Mouse (Mus musculus): ENCODE measurements around the gene Trim58. TPM values are rescaled to one million over a fixed set of nuclear protein-coding genes. Genes with fewer than 3 reads are reported as not detected.

Gene Trim58
- polyA plus RNA-seq, 1 experiment from 2014 or later, result not detected

DNA sequence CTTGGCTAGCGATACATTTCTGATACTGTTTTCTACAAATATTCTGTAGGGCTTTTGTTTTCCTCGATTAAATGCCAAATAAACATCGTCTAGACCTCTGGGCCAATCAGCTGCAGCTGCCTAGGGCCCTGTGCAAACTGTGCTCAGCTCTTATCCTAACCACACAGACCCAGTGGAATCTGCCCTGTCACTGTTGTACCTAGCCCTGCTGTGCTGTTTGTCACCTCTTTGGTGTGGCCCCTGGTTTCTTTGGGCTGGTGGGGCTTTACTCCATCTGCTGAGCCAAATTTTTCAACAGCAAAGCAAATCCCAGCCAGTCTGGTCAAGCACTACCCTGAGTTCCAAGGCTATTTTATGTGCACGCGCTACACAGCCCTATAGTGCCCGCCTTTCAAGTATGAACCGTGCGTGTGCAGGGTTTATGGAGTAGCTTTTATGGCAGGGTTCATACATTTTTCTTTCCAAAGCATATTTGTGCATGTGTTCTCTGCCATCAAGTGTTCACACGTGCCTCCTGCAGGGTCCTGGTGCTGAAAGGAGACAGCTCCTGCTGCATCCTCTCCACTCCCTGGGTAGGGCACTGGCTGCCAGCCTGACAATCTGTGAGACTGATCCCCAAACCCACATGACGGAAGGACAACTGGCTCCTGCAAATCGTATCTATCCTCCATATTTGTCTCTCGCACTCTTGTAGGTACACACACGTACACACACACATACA lies 1.5 kb downstream of the Trim58 start:
- H3K27me3 ChIP-seq (ENCODE audit: insufficient read depth, low read length), result peaks cover 16% of the 10 kb centered on the region; the same call in 1 of the 2 replicates
- H3K36me3 ChIP-seq (ENCODE audit: insufficient read depth, low read length), result no peaks in the 10 kb centered on the region
- H3K9me3 ChIP-seq (ENCODE audit: low read length), result no peaks in the 10 kb centered on the region
- peaks cover 2% of the 10 kb centered on the region; the same call in 1 of the 2 replicates for H3K4me1 ChIP-seq (ENCODE audit: insufficient read depth, low read length)
- H3K4me3 ChIP-seq (ENCODE audit: low read length), result no peak overlapping the region
- H3K9ac ChIP-seq (replicated peaks; ENCODE audit: low read length), result no peak overlapping the region
- WGBS, result 89% methylated on average over 13 of the region's 13 CpGs
- H3K27ac ChIP-seq (ENCODE audit: low read length), result no peak overlapping the region
- H3K4me2 ChIP-seq (replicated peaks; ENCODE audit: low read depth, low read length), result no peak overlapping the region
- ATAC-seq (ENCODE audit: low FRiP score, low TSS enrichment), result no peak

DNA sequence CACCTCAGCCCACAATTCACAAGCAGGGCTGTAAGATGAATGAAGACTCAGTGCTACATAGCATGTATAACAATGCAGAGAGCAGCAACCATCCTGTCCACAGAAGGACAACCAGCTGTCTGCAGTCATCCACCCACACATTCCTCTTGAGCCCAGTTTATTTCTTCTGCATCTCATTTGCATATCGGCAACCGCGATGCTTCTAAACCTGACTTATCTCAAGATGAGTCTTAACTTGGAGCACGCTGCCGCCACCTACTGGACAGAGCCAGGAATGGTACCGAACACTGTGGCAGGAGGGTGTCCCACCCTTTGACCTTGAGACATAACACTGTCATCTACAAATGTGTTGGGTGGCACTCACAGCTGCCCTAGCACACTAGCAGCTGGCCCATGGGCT lies 3.1 kb downstream of the Trim58 start:
- no peak overlapping the region for H3K4me2 ChIP-seq (replicated peaks; ENCODE audit: low read depth, low read length)
- no peak overlapping the region for H3K27ac ChIP-seq (ENCODE audit: low read length)

DNA sequence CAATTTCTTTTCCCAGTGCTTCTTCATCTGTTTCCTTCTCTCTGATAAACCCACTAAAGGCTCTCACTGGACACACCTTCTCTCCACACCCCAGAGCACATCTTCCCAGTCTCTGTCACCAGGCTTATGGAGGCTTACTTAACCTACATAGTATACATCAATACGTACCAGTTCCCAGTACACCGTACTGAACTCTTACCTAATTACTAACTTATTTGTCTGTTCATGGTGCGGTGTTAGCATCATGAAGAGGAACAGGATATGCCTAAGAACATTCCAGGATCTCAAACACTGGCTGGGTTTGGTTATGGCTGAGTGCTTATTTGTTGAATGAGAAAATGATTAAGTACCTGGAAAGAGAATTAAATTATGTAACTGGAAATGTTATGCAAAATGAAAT lies 14.9 kb downstream of the Trim58 start:
- 74% methylated on average over 3 of the region's 3 CpGs for WGBS

More for the DNA sequence above, 3.1 kb downstream of the Trim58 start:
- Histone ChIP-seq H3K36me3 (ENCODE audit: insufficient read depth, low read length) (no peaks in the 10 kb centered on the region), H3K9me3 (ENCODE audit: low read length) (no peaks in the 10 kb centered on the region), H3K9ac (replicated peaks; ENCODE audit: low read length) (no peak overlapping the region), H3K4me1 (ENCODE audit: insufficient read depth, low read length) (peaks cover 2% of the 10 kb centered on the region; the same call in 1 of the 2 replicates), H3K27me3 (ENCODE audit: insufficient read depth, low read length) (peaks cover 10% of the 10 kb centered on the region; the same call in 1 of the 2 replicates), H3K4me3 (ENCODE audit: low read length) (no peak overlapping the region)
- 38% methylated on average over 6 of the region's 6 CpGs for WGBS
- no peak for ATAC-seq (ENCODE audit: low FRiP score, low TSS enrichment)

DNA sequence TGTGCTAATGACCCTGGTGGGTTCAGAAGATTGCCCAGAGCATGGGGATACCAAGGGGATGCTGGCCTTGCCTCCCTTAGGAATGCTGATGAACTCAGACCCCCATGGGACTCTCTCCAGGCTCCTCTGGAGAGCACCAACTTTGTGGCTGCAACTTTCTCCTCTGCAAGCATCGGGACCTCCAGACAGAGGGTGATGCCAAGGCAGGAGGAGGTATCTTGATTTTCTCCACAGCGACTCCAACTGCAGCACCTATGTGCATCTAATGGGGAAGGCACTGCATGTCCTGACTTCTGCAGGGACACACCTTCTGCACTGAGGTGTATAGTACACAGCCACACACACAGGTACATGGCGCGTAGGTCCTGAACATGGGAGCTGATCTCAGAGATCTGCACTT lies 18.3 kb downstream of the Trim58 start, which contains the start of gene Olfr322:
Olfr322 (plus strand) TSS at position 187 of the 400 bp plus-strand sequence.
- no peaks in the 10 kb centered on the region for H3K36me3 ChIP-seq (ENCODE audit: insufficient read depth, low read length)
- H3K4me3 ChIP-seq (ENCODE audit: low read length), result no peak within 1 kb of the TSS
- WGBS, result 80% methylated on average over 4 of the region's 4 CpGs
- no peak within 1 kb of the TSS for H3K4me2 ChIP-seq (replicated peaks; ENCODE audit: low read depth, low read length)
- H3K4me1 ChIP-seq (ENCODE audit: insufficient read depth, low read length), result 0 out of 2 replicates have a peak, but pooled peaks cover 4% of the 10 kb centered on the region
- H3K27ac ChIP-seq (ENCODE audit: low read length), result no peak within 1 kb of the TSS
- H3K27me3 ChIP-seq (ENCODE audit: insufficient read depth, low read length), result no peaks in the 10 kb centered on the region
- H3K9ac ChIP-seq (replicated peaks; ENCODE audit: low read length), result no peak within 1 kb of the TSS
- ATAC-seq (ENCODE audit: low FRiP score, low TSS enrichment), result no peak
- no peaks in the 10 kb centered on the region for H3K9me3 ChIP-seq (ENCODE audit: low read length)

More for the DNA sequence above, 14.9 kb downstream of the Trim58 start:
- no peaks in the 10 kb centered on the region for H3K27me3 ChIP-seq (ENCODE audit: insufficient read depth, low read length)
- ATAC-seq (ENCODE audit: low FRiP score, low TSS enrichment), result peak; percentile 51; the same call in 1 of the 2 replicates
- no peak overlapping the region for H3K9ac ChIP-seq (replicated peaks; ENCODE audit: low read length)
- peaks cover 2% of the 10 kb centered on the region; the same call in 1 of the 2 replicates for H3K9me3 ChIP-seq (ENCODE audit: low read length)
- no peaks in the 10 kb centered on the region for H3K36me3 ChIP-seq (ENCODE audit: insufficient read depth, low read length)
- H3K4me1 ChIP-seq (ENCODE audit: insufficient read depth, low read length), result 0 out of 2 replicates have a peak, but pooled peaks cover 4% of the 10 kb centered on the region
- H3K4me3 ChIP-seq (ENCODE audit: low read length), result no peak overlapping the region
- no peak overlapping the region for H3K4me2 ChIP-seq (replicated peaks; ENCODE audit: low read depth, low read length)
- H3K27ac ChIP-seq (ENCODE audit: low read length), result no peak overlapping the region

DNA sequence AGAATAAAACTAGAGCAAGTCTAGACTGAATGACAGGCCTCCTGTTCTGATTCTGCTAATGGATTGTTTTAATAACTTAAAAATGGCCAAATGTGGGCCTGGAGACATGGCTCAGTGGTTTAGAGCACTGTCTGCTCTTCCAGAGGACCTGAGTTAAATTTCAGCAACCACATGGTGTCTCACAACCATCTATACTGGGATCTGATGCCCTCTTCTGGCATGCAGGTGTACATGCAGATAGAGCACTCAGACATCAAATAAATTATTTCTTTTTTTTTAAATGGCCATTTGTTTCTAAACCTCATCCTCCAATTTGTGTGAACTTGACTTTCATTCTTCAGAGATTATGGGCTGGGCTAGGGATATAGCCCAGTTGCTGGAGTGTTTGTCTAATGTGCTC lies 29.0 kb downstream of the Trim58 start:
- Histone ChIP-seq H3K4me1 (ENCODE audit: insufficient read depth, low read length) (no peaks in the 10 kb centered on the region), H3K4me2 (replicated peaks; ENCODE audit: low read depth, low read length) (no peak overlapping the region), H3K4me3 (ENCODE audit: low read length) (no peak overlapping the region), H3K27me3 (ENCODE audit: insufficient read depth, low read length) (no peaks in the 10 kb centered on the region), H3K36me3 (ENCODE audit: insufficient read depth, low read length) (no peaks in the 10 kb centered on the region), H3K9me3 (ENCODE audit: low read length) (no peaks in the 10 kb centered on the region), H3K9ac (replicated peaks; ENCODE audit: low read length) (no peak overlapping the region), H3K27ac (ENCODE audit: low read length) (no peak overlapping the region)
- no peak for ATAC-seq (ENCODE audit: low FRiP score, low TSS enrichment)

DNA sequence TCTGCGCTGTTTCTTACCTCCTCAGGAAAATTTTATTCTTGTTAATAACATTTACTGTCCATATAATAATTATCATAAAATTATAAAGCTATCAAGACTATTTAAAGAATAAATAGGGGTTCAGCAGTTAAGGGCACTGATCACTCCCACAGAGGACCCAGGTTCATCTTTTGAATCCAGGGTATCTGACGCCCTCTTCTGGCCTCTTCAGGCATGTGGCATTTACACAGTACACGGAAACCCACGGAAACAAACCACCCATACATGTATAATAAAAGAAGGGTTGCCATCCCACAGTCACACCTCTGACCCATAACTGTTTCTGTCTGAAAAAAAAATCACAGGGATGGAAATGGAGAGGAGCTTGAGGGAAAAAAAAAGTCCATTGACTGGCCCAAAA lies 31.6 kb downstream of the Trim58 start:
- Histone ChIP-seq H3K27ac (ENCODE audit: low read length) (no peak overlapping the region), H3K4me3 (ENCODE audit: low read length) (no peak overlapping the region), H3K4me1 (ENCODE audit: insufficient read depth, low read length) (no peaks in the 10 kb centered on the region), H3K4me2 (replicated peaks; ENCODE audit: low read depth, low read length) (no peak overlapping the region), H3K9me3 (ENCODE audit: low read length) (no peaks in the 10 kb centered on the region), H3K36me3 (ENCODE audit: insufficient read depth, low read length) (no peaks in the 10 kb centered on the region), H3K27me3 (ENCODE audit: insufficient read depth, low read length) (no peaks in the 10 kb centered on the region), H3K9ac (replicated peaks; ENCODE audit: low read length) (no peak overlapping the region)
- ATAC-seq (ENCODE audit: low FRiP score, low TSS enrichment), result no peak
- WGBS, result 50% methylated on average over 4 of the region's 4 CpGs

DNA sequence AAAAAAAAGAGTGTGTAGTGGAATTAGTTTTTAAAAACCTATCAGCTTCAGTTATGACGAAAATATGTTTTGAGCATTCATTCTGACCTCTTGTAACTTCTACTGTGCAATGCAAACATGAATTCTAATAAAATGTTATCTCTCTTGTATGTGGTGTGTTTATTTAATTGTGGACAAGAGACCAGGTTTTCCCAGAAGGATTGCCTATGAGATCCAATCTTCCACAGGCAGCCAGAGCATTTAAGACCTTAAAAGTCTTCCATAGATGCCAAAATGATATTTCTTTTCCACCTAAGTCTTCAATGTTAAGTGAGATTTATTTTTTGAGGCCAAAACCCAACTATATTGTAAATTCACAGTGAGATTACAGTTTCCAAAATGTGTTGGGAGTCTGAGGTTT lies 40.5 kb downstream of the Trim58 start, which contains the start of gene Olfr320:
Olfr320 (plus strand) TSS at position 301 of the 400 bp plus-strand sequence.
- H3K9me3 ChIP-seq (ENCODE audit: low read length), result no peaks in the 10 kb centered on the region

DNA sequence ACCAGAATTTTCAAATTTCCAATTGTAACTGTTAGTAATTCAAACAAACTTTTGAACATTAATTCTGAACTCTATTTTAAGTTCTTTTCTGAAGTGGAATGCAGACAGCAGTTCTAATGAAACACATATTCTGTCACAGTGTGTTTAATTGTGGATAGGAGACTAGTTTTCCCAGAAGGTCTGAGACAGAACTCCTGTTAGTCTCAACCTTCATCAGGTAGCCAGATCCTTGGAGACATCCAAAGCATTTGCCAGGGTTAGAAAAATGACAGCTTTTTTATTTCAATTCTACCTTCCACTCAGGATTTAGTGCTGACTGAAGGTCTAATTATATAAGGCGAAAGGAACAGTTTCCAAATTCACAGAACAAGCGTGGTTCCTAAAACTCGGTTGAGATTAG lies 58.6 kb downstream of the Trim58 start, which contains the start of gene Olfr319:
Olfr319 (plus strand) TSS at position 301 of the 400 bp plus-strand sequence.
- WGBS, result 89% methylated on average over 3 of the region's 3 CpGs
- ATAC-seq (ENCODE audit: low FRiP score, low TSS enrichment), result no peak
- H3K4me3 ChIP-seq (ENCODE audit: low read length), result no peak within 1 kb of the TSS
- no peaks in the 10 kb centered on the region for H3K4me1 ChIP-seq (ENCODE audit: insufficient read depth, low read length)
- H3K4me2 ChIP-seq (replicated peaks; ENCODE audit: low read depth, low read length), result no peak within 1 kb of the TSS
- no peak within 1 kb of the TSS for H3K27ac ChIP-seq (ENCODE audit: low read length)
- H3K36me3 ChIP-seq (ENCODE audit: insufficient read depth, low read length), result no peaks in the 10 kb centered on the region
- H3K9ac ChIP-seq (replicated peaks; ENCODE audit: low read length), result no peak within 1 kb of the TSS
- no peaks in the 10 kb centered on the region for H3K27me3 ChIP-seq (ENCODE audit: insufficient read depth, low read length)
- peaks cover 8% of the 10 kb centered on the region for H3K9me3 ChIP-seq (ENCODE audit: low read length)

More for the DNA sequence above, 40.5 kb downstream of the Trim58 start, which contains the start of gene Olfr320:
- no peak for ATAC-seq (ENCODE audit: low FRiP score, low TSS enrichment)
- Histone ChIP-seq H3K36me3 (ENCODE audit: insufficient read depth, low read length) (no peaks in the 10 kb centered on the region), H3K27ac (ENCODE audit: low read length) (no peak within 1 kb of the TSS), H3K4me3 (ENCODE audit: low read length) (no peak within 1 kb of the TSS), H3K27me3 (ENCODE audit: insufficient read depth, low read length) (no peaks in the 10 kb centered on the region), H3K4me2 (replicated peaks; ENCODE audit: low read depth, low read length) (no peak within 1 kb of the TSS), H3K4me1 (ENCODE audit: insufficient read depth, low read length) (no peaks in the 10 kb centered on the region), H3K9ac (replicated peaks; ENCODE audit: low read length) (no peak within 1 kb of the TSS)
- 88% methylated on average over 1 of the region's 1 CpGs for WGBS
